Mouse (Mus musculus): ENCODE data around the gene Akr1b8.

GRCm38 (mm10) chr6:34337799-34338198 lies 16.1 kb upstream of the Akr1b8 start:
- no peak for TF ChIP-seq CHD2 (IDR thresholded peaks at IDR 0.05; ENCODE audit: low read depth, low read length)
- no peak for TF ChIP-seq ZC3H11A (IDR thresholded peaks at IDR 0.05; ENCODE audit: borderline replicate concordance, low read depth, low read length)
- TF ChIP-seq MAFK (IDR thresholded peaks at IDR 0.05; ENCODE audit: insufficient read depth, low read depth, low read length), result no peak

Data from ES-E14 (cell line).